Mouse (Mus musculus): ENCODE data around the gene Nlk.

DNA sequence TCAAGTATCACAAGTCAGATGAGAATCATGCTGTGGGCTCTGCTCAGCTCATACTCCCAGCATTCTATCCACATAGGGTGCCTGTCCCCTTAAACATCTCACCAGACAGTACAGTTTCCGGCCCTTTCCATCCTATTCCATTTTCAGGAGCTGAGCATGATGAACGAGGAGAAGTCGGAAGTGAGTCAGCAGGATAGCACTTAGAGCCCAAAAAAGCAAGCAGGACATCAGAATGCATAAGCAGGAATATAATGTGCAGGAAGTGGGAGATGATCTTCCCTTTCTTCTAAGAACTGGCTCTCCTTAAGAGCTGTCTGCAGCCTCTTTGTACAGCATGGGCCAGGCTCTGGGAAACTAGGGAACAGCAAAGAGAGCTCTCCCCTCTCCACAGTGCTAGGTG, 5.1 kb upstream of the Nlk start:
- no peak for TF ChIP-seq POLR2A (IDR thresholded peaks at IDR 0.05; ENCODE audit: insufficient read length, low read depth)
- TF ChIP-seq MAX (IDR thresholded peaks at IDR 0.05; ENCODE audit: low read depth), result no peak
- no peak for TF ChIP-seq E2F4 (IDR thresholded peaks at IDR 0.05; ENCODE audit: insufficient read depth)
- TF ChIP-seq CEBPB (IDR thresholded peaks at IDR 0.05; ENCODE audit: insufficient read depth, poor library complexity, severe bottlenecking), result no peak
